Mouse (Mus musculus) forebrain, embryonic 14.5 days (tissue): ENCODE data around the gene Chek2. TPM values are rescaled to one million over a fixed set of nuclear protein-coding genes. Genes with fewer than 3 reads are reported as not detected.

ENCODE experiments used
- polyA plus RNA-seq: library from polyadenylated mRNA; unstranded; fragments of >200 nt; fragmentation: Nextera tagmentation; extraction: Ambion mirVana; gene quantifications from 2 replicates; pipeline ENCODE4 v1.2.1, GENCODE M21; 2014

Chek2 gene
- polyA plus RNA-seq, 1 experiment from 2014 or later = 13.9 TPM

Other genes starting within 250 kb of the Chek2 start
- 37.6 and 40.6 TPM in 2 replicates for gene Noc4l, start 186.6 kb upstream of the Chek2 start, polyA plus RNA-seq
- 15.9 and 27.0 TPM in 2 replicates for gene Ddx51, start 186.5 kb upstream of the Chek2 start, polyA plus RNA-seq
- gene Ep400, start 69.3 kb upstream of the Chek2 start, polyA plus RNA-seq = 25.8 and 39.5 TPM in 2 replicates
- gene Pus1, start 59.3 kb upstream of the Chek2 start, polyA plus RNA-seq = 13.8 and 14.9 TPM in 2 replicates
- gene Ulk1, start 29.9 kb upstream of the Chek2 start, polyA plus RNA-seq = 44.9 and 59.8 TPM in 2 replicates
- 9.1 and 11.0 TPM in 2 replicates for gene Hscb, start 202 bp upstream of the Chek2 start, polyA plus RNA-seq
- 29.0 and 37.9 TPM in 2 replicates for gene Ttc28, start 39.8 kb downstream of the Chek2 start, polyA plus RNA-seq